Mouse (Mus musculus) megakaryocyte, embryonic 14.5 days (primary cell): ENCODE measurements around the gene Ccnt1.

Experiments
- FLI1 ChIP-seq: IDR thresholded peaks from 2 replicates; pipeline ENCODE4 v1.6.1; 2012; ENCODE audit warnings: low read length, inconsistent platforms, mixed read lengths
- GATA1 ChIP-seq: IDR thresholded peaks from 3 replicates; pipeline ENCODE4 v1.6.1; 2012; ENCODE audit warnings: mixed read lengths, low read length, inconsistent platforms, borderline replicate concordance

GRCm38 (mm10) chr15:98600036-98600709 lies 29.4 kb upstream of the Ccnt1 start:
- no peak for TF ChIP-seq GATA1
- TF ChIP-seq FLI1 = no peak
